Mouse (Mus musculus) MEL (cell line): ENCODE measurements at regions not wholly inside any gene's neighbourhood (a gene's known extent, or its start where the extent isn't known, plus 50 kb on each side); places are given as distances from the start of the nearest gene placed in this dataset.

Experiments
- CTCF ChIP-seq, 3 experiments: IDR thresholded peaks in 2 of 3; conservative IDR thresholded peaks in 1 of 3; 2 replicates each; pipeline ENCODE4 v1.5.1; 2011 to 2012; ENCODE audit warnings: low read length in 3 of 3, low read depth in 2 of 3, mild to moderate bottlenecking in 2 of 3, improper control_type of control experiment in 1 of 3, inconsistent platforms in 1 of 3, mixed read lengths in 1 of 3, moderate library complexity in 1 of 3; ENCODE audit not compliant: control insufficient read depth in 1 of 3, insufficient read depth in 1 of 3, poor library complexity in 1 of 3, severe bottlenecking in 1 of 3
- EP300 ChIP-seq, 2 experiments: IDR thresholded peaks; 2 replicates each; pipeline ENCODE4 v1.6.1; 2011; ENCODE audit warnings: improper control_type of control experiment in 2 of 2, low read length in 2 of 2, low read depth in 1 of 2, mild to moderate bottlenecking in 1 of 2
- HCFC1 ChIP-seq: IDR thresholded peaks from 2 replicates; pipeline ENCODE4 v1.6.1; 2012; ENCODE audit warnings: low read depth, mild to moderate bottlenecking, inconsistent platforms, low read length, improper control_type of control experiment, moderate library complexity
- KAT2A ChIP-seq: conservative IDR thresholded peaks from 2 replicates; pipeline ENCODE4 v1.6.1; 2012; ENCODE audit warnings: low read depth, low read length, improper control_type of control experiment, inconsistent platforms
- MAFK ChIP-seq: IDR thresholded peaks from 2 replicates; pipeline ENCODE4 v1.6.1; 2011; ENCODE audit warnings: low read depth, mild to moderate bottlenecking, low read length, improper control_type of control experiment, borderline replicate concordance
- POLR2A ChIP-seq, 2 experiments: IDR thresholded peaks; 2 replicates each; pipeline ENCODE4 v1.6.1; 2011 to 2012; ENCODE audit warnings: low read length in 2 of 2, mild to moderate bottlenecking in 2 of 2, control low read depth in 1 of 2, improper control_type of control experiment in 1 of 2, low read depth in 1 of 2, moderate library complexity in 1 of 2; ENCODE audit not compliant: control insufficient read depth in 1 of 2, insufficient read depth in 1 of 2, poor library complexity in 1 of 2
- UBTF ChIP-seq: IDR thresholded peaks from 2 replicates; pipeline ENCODE4 v1.6.1; 2012; ENCODE audit warnings: low read depth, mild to moderate bottlenecking, inconsistent platforms, low read length, improper control_type of control experiment, moderate library complexity, borderline replicate concordance; ENCODE audit not compliant: insufficient read depth
- ZKSCAN1 ChIP-seq: IDR thresholded peaks from 2 replicates; pipeline ENCODE4 v1.6.1; 2012; ENCODE audit warnings: low read depth, mild to moderate bottlenecking, inconsistent platforms, low read length, improper control_type of control experiment, moderate library complexity

DNA sequence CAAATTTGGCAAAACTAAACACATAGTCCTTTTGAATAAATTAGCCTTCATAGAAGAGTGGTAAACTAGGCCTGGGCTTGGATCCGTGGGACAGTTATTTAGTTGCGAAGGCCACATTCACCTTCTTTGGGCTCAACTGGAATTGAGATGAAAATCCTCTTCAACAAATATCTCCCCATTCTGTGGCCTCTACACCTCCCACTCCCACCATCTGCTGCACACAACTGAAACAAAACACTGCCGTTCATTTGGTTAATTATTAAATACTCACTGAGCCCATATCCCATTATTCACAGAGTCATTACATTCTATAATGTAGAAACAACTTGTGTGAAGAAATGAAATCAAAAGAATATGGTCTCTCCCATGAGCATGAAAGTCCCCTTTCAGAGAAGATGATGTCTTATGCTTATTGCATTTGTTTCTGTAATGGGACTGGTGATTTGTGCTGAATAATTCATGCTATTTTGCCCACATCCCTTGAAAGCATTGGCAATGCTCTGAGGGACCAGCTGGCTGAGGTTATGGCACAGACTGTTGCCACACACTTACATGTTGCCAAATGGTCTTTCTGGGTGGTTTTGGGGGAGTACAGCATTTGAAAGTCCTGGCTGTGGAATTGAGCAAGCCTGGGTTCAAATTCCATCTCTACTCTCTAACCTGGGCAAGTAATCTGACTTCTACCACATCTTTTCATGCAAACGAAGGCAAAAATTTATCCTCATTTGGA lies 129.7 kb upstream of the Slc30a5 start:
- TF ChIP-seq MAFK, result no peak
- no peak for TF ChIP-seq KAT2A
- no peak for TF ChIP-seq POLR2A (IDR thresholded peaks at IDR 0.05; ENCODE audit: control insufficient read depth in 1 of 2, insufficient read depth in 1 of 2, low read depth in 1 of 2, low read length in 2 of 2, poor library complexity in 1 of 2)
- no peak for TF ChIP-seq CTCF (IDR thresholded peaks at IDR 0.05 in 2 of 3, conservative IDR thresholded peaks at IDR 0.05 in 1 of 3; ENCODE audit: control insufficient read depth in 1 of 3, insufficient read depth in 1 of 3, low read depth in 2 of 3, low read length in 3 of 3, poor library complexity in 1 of 3, severe bottlenecking in 1 of 3)
- no peak for TF ChIP-seq UBTF
- no peak for TF ChIP-seq EP300 (IDR thresholded peaks at IDR 0.05; ENCODE audit: low read depth in 1 of 2, low read length in 2 of 2)
- TF ChIP-seq ZKSCAN1, result no peak
- no peak for TF ChIP-seq HCFC1
